Mouse (Mus musculus) olfactory bulb, adult 2 months (tissue): Measurements from ENCODE around the gene Scin. TPM values are rescaled to one million over a fixed set of nuclear protein-coding genes. Genes with fewer than 3 reads are reported as not detected.

Experiments used
- H3K27ac ChIP-seq: fragments of 200-500 bp; 2 replicates; pipeline ENCODE4 v1.5.1; 2012; ENCODE audit warnings: low read depth, low read length; ENCODE audit not compliant: insufficient read depth
- H3K4me1 ChIP-seq: fragments of 200-500 bp; 2 replicates; pipeline ENCODE4 v1.6.1; 2012; ENCODE audit warnings: low read length; ENCODE audit not compliant: control insufficient read depth, insufficient read depth
- H3K4me3 ChIP-seq: fragments of 200-500 bp; 2 replicates; pipeline ENCODE4 v1.5.1; 2012; ENCODE audit warnings: mild to moderate bottlenecking, low read depth, low read length, moderate library complexity; ENCODE audit not compliant: insufficient read depth
- CTCF ChIP-seq: fragments of 200-500 bp; IDR thresholded peaks from 2 replicates; pipeline ENCODE4 v1.5.1; 2012; ENCODE audit warnings: low read depth, mild to moderate bottlenecking, low read length, moderate library complexity; ENCODE audit not compliant: insufficient read depth
- POLR2A ChIP-seq: fragments of 200-500 bp; IDR thresholded peaks from 2 replicates; pipeline ENCODE4 v1.6.1; 2012; ENCODE audit warnings: mild to moderate bottlenecking, low read depth, low read length, moderate library complexity; ENCODE audit not compliant: insufficient read depth
- WGBS: fragments of 180-500 bp; shearing (Covaris S2); methylation state at CpG from one replicate; pipeline ENCODE4 v1.1.7; 2018; 5-methylcytosine and 5-hydroxymethylcytosine counted together
- polyA plus RNA-seq: library from polyadenylated mRNA; stranded (reverse); fragments of >200 nt; gene quantifications from 2 replicates; pipeline ENCODE4 v1.2.4, GENCODE M21; 2012; ENCODE audit warnings: low replicate concordance; ENCODE audit not compliant: missing spikeins, insufficient read depth, insufficient read length

Gene Scin
- polyA plus RNA-seq, 1 experiment: not detected

DNA sequence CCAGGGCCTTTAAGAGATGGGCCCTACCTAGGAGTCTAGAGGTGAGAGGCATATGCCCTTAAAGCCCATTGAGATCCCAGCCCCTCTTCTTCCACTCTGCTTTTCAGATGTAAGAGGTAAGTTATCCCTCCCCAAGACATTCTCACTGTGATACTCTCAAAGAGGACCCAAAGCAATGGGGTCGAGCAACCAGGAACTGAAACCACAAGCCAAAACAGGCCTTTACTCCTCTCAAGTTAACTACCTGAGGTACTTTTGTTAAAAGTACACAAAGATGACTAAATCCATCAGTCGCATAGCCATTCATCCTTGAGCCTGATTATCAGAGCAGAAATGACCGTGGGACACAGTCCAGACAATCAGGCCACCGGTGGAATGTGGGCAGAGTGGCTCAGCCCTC, 19.1 kb downstream of the Scin start:
- no peak overlapping the region for H3K4me3 ChIP-seq
- no peaks in the 10 kb centered on the region for H3K4me1 ChIP-seq
- H3K27ac ChIP-seq: no peak overlapping the region
- TF ChIP-seq POLR2A (no peak), CTCF (no peak)
- WGBS: 94% methylated on average over 4 of the region's 4 CpGs

DNA sequence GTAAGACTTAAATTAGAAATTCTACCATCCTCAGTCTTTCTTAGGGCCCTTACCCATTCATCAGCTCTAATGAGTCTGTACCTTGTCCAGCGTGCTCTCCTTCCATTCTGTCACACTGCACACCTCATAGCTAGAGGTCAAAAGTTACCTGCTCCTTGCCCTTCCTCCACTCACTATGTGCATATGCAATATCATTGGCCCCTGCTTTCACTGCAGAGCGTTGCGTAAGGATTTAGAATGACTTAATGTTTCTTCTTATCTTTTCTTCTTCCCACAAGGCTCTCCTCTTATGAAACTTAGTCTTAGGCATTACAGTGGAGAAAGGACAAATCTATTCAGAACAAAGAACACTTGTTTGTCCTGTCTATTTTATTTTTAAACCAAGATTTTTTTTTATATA, 20.0 kb downstream of the Scin start:
- no peak for TF ChIP-seq CTCF
- TF ChIP-seq POLR2A: no peak
- Histone ChIP-seq H3K4me3 (no peak overlapping the region), H3K27ac (no peak overlapping the region), H3K4me1 (no peaks in the 10 kb centered on the region)
- WGBS: 92% methylated on average over 3 of the region's 3 CpGs

DNA sequence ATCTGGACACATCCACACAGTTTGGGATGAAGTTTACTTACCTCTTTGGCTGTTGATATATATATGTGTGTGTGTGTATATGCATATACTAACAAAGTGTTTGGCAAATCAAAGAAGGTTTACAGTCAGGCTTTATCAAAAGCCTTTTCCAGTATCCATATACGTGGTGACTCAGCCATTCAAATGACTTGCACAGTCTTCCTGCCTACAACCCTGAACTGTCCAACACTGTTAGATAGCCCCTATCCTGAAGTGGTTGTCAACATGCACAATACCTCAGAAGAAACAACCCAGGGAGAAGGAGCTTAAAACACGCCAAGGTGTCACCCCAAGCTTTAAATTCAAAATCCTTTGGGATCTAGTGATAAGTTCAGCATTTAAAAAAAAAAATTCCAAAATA, 20.4 kb downstream of the Scin start:
- Histone ChIP-seq H3K27ac (no peak overlapping the region), H3K4me1 (no peaks in the 10 kb centered on the region), H3K4me3 (no peak overlapping the region)
- 94% methylated on average over 2 of the region's 2 CpGs for WGBS
- TF ChIP-seq CTCF: no peak
- no peak for TF ChIP-seq POLR2A

DNA sequence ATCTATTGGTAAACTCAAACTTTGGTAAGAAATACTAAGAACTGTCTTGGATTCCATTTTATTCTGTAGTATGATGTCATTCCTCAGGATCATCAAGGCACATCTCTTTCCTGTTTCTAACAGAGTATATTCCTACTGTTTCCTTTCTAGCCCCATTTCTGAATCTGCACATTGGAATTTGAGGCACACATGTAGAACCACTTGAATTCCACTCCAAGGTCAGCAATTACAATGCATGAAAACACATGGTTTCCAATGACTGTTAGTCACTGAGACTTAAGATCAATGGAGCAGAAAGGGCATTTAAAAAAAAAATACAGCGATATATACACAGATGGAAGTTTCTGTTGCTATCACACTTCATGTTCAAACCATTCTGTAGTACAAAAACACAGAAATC, 24.8 kb downstream of the Scin start:
- 86% methylated on average over 1 of the region's 1 CpGs for WGBS
- TF ChIP-seq POLR2A: no peak
- no peak for TF ChIP-seq CTCF
- Histone ChIP-seq H3K4me3 (no peak overlapping the region), H3K4me1 (no peaks in the 10 kb centered on the region), H3K27ac (no peak overlapping the region)

DNA sequence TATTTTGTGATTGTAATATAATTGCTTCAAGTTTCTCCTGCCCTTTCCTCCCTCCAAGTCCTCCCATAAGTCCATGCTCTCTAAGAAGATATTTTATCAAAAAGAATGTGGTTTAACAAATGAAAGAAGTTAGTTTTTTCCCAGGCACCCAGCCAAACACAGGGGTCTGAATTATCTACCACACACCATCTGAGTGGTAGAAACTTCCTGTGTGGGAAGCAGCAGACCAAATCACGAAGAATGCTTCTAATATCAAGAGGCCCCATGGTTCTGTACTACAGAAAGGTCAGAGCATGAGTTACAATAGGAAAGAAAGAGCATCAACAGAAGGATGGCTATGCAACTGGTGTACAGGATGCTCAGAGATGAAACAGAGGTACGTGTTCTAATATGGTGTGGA, 25.9 kb downstream of the Scin start:
- Histone ChIP-seq H3K4me3 (no peak overlapping the region), H3K4me1 (no peaks in the 10 kb centered on the region), H3K27ac (no peak overlapping the region)
- TF ChIP-seq POLR2A: no peak
- TF ChIP-seq CTCF: no peak
- 65% methylated on average over 2 of the region's 2 CpGs for WGBS

DNA sequence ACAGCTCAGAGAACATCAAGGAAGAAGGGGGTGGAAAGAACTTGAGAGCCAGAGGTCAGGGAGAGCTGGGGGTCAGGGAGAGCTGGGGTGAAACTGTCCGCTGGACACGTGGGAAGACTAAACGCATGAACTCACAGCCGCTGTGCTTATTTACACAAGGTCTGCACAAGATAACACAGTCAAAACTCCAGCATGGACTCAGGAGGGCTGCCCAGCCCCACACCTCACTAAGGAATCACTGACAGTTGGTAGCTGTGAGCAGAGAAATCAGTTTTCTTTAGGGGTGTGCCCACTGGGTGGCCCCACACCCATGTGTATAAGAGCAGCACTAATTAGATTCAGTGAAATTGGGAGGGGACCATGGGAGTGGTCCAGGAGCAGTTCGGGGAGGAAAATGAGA, 27.2 kb downstream of the Scin start:
- no peak overlapping the region for H3K4me3 ChIP-seq
- TF ChIP-seq CTCF (no peak), POLR2A (no peak)
- no peak overlapping the region for H3K27ac ChIP-seq
- 83% methylated on average over 5 of the region's 5 CpGs for WGBS
- no peaks in the 10 kb centered on the region for H3K4me1 ChIP-seq

DNA sequence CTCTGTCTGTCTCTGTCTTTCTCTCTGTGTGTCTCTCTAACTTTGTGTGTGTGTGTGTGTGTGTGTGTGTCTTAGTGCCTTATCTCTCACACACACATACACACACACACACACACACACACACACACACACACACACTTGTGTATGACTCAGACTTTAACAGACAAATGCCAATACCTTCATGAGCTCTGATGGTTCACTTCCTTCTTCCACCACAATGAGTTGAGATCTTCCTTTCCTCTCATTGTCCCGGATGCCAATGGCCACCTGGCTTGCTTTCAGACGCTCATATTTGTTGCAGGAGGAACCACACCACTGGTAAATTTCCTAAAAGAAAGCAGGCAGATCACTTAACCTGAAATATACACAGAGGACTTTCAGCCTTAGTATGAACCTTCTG, 29.3 kb downstream of the Scin start:
- TF ChIP-seq CTCF (no peak), POLR2A (no peak)
- WGBS: 79% methylated on average over 2 of the region's 2 CpGs
- no peak overlapping the region for H3K4me3 ChIP-seq
- no peaks in the 10 kb centered on the region for H3K4me1 ChIP-seq
- H3K27ac ChIP-seq: no peak overlapping the region

DNA sequence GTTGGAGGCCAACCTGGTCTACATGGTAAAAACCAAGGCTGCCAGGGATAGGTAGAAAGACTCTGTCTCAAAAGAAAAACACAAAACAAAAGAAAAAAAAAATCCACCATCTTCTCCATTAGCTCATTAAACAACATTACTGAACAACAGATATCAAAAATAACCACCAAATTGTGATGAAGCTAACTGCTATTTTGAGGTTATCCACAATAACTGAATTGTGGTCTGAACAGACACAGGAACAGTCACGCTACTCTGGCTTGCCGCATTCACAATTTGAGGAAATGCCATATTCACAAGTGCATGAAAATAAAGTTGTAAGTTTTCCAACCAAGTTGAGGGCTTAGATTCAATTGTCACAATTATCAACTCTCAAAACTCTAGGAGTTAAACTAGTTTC, 31.7 kb downstream of the Scin start:
- TF ChIP-seq CTCF (no peak), POLR2A (no peak)
- Histone ChIP-seq H3K27ac (no peak overlapping the region), H3K4me3 (no peak overlapping the region), H3K4me1 (no peaks in the 10 kb centered on the region)
- WGBS: 95% methylated on average over 2 of the region's 2 CpGs

DNA sequence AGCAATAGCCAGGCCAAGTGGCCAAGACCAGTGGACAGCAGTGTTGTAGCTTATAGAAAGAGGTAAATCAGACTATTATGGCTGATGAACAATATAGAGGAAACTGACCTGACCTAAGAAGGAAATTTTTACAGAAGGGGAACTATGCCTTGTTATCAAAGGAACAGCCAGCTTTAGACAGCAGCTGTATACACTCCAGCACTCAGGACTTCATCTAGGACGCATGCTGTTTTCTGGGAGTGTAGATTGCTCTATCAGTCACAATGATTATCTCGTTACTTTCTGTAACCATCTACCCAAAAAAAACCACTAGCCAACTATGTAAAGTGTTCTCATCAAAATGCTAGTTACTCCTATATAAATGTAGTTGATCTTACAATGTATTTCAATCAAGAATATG, 34.6 kb downstream of the Scin start:
- Histone ChIP-seq H3K4me1 (no peaks in the 10 kb centered on the region), H3K27ac (no peak overlapping the region), H3K4me3 (no peak overlapping the region)
- no peak for TF ChIP-seq CTCF
- no peak for TF ChIP-seq POLR2A
- whole genome bisulfite sequencing: 78% methylated on average over 2 of the region's 2 CpGs

DNA sequence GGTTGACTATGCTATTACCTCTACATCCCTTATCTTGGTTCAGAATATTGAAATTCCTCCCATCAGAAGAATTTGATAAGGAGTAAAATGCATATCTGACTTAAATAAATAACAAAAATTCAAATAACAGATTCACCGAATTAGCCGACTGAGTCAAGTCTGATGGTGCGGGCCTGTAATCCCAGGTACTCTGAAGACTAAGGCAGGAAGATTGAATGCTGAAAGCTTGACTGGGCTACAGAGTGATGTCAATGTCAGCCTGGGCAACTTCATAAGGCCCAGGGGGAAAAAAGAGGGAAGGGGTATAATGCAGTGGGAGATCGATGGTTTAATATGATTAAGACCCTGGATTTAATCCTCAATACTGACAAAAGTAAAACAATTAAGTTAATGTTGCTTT, 36.6 kb downstream of the Scin start:
- H3K4me1 ChIP-seq: no peaks in the 10 kb centered on the region
- H3K4me3 ChIP-seq: no peak overlapping the region
- WGBS: 93% methylated on average over 4 of the region's 4 CpGs

More for the DNA sequence above, 36.6 kb downstream of the Scin start:
- TF ChIP-seq CTCF: no peak
- TF ChIP-seq POLR2A: no peak
- H3K27ac ChIP-seq: no peak overlapping the region
